Mouse (Mus musculus): Measurements from ENCODE around the gene Sri. TPM values are rescaled to one million over a fixed set of nuclear protein-coding genes. Genes with fewer than 3 reads are reported as not detected.

The Sri gene
- polyA plus RNA-seq (2012) = 147 and 206 TPM in 2 replicates

GRCm38 (mm10) chr5:8045855-8046254 is at the start of gene Sri:
Gene Sri (plus strand): TSS chr5:8046078.
- no peak for TF ChIP-seq GATA1 (IDR thresholded peaks at IDR 0.05; ENCODE audit: low read length)

- TF ChIP-seq GATA1 (IDR thresholded peaks at IDR 0.05; ENCODE audit: low read length) = no peak
Observed at GRCm38 (mm10) chr5:7996401-7997044, 49.4 kb upstream of the Sri start.

- no peak for TF ChIP-seq GATA1 (IDR thresholded peaks at IDR 0.05; ENCODE audit: low read length)
Observed at GRCm38 (mm10) chr5:7997086-7997485, 48.8 kb upstream of the Sri start.

- no peak for TF ChIP-seq GATA1 (IDR thresholded peaks at IDR 0.05; ENCODE audit: low read length)
Observed at GRCm38 (mm10) chr5:8000466-8000865, 45.4 kb upstream of the Sri start.

GRCm38 (mm10) chr5:8002827-8003226 is 43.1 kb upstream of the Sri start:
- no peak for TF ChIP-seq GATA1 (IDR thresholded peaks at IDR 0.05; ENCODE audit: low read length)

GRCm38 (mm10) chr5:8013276-8013675 is 32.6 kb upstream of the Sri start:
- TF ChIP-seq GATA1 (IDR thresholded peaks at IDR 0.05; ENCODE audit: low read length) = no peak

- no peak for TF ChIP-seq GATA1 (IDR thresholded peaks at IDR 0.05; ENCODE audit: low read length)
Observed at GRCm38 (mm10) chr5:8053827-8054226, 7.9 kb downstream of the Sri start.

GRCm38 (mm10) chr5:8055721-8056129 is 9.8 kb downstream of the Sri start:
- no peak for TF ChIP-seq GATA1 (IDR thresholded peaks at IDR 0.05; ENCODE audit: low read length)

GRCm38 (mm10) chr5:8056141-8057017 is 10.5 kb downstream of the Sri start:
- TF ChIP-seq GATA1 (IDR thresholded peaks at IDR 0.05; ENCODE audit: low read length) = no peak

GRCm38 (mm10) chr5:8057018-8057323 is 11.1 kb downstream of the Sri start:
- no peak for TF ChIP-seq GATA1 (IDR thresholded peaks at IDR 0.05; ENCODE audit: low read length)

- TF ChIP-seq GATA1 (IDR thresholded peaks at IDR 0.05; ENCODE audit: low read length) = no peak
Observed at GRCm38 (mm10) chr5:8058056-8058455, 12.2 kb downstream of the Sri start.

GRCm38 (mm10) chr5:8062469-8062868 is 16.6 kb downstream of the Sri start:
- TF ChIP-seq GATA1 (IDR thresholded peaks at IDR 0.05; ENCODE audit: low read length) = no peak

- no peak for TF ChIP-seq GATA1 (IDR thresholded peaks at IDR 0.05; ENCODE audit: low read length)
Observed at GRCm38 (mm10) chr5:8063207-8063606, 17.3 kb downstream of the Sri start.

GRCm38 (mm10) chr5:8073406-8073805 is 27.5 kb downstream of the Sri start:
- TF ChIP-seq GATA1 (IDR thresholded peaks at IDR 0.05; ENCODE audit: low read length) = no peak

- no peak for TF ChIP-seq GATA1 (IDR thresholded peaks at IDR 0.05; ENCODE audit: low read length)
Observed at GRCm38 (mm10) chr5:8073901-8074561, 28.2 kb downstream of the Sri start.

- no peak for TF ChIP-seq GATA1 (IDR thresholded peaks at IDR 0.05; ENCODE audit: low read length)
Observed at GRCm38 (mm10) chr5:8077481-8077880, 31.6 kb downstream of the Sri start.
